Mouse (Mus musculus) midbrain, embryonic 11.5 days (tissue): ENCODE measurements at regions not wholly inside any gene's neighbourhood (a gene's known extent, or its start where the extent isn't known, plus 50 kb on each side); places are given as distances from the start of the nearest gene placed in this dataset.

Experiments used
- ATAC-seq: fragments of 200-750 bp; cut with Nextera tagmentation; 2 replicates; pipeline ENCODE4 v1.8.0; 2017; ENCODE audit warnings: moderate TSS enrichment, moderate library complexity; ENCODE audit not compliant: low FRiP score
- DNase-seq: peaks from one replicate; pipeline ENCODE4 v3.0.0; 2015; ENCODE audit warnings: low spot score; ENCODE audit errors: missing footprints
- H3K27ac ChIP-seq: fragments of 300-500 bp; sonication (generic); 2 replicates; pipeline ENCODE4 v1.5.1; 2014; ENCODE audit warnings: low read depth, low read length
- H3K27me3 ChIP-seq: fragments of 300-500 bp; sonication (generic); 2 replicates; pipeline ENCODE4 v1.6.1; 2014; ENCODE audit warnings: mild to moderate bottlenecking, low read length, moderate library complexity, mixed read lengths; ENCODE audit not compliant: control insufficient read depth, insufficient read depth
- H3K36me3 ChIP-seq: fragments of 300-500 bp; sonication (generic); 2 replicates; pipeline ENCODE4 v1.6.1; 2014; ENCODE audit warnings: mild to moderate bottlenecking, low read length, moderate library complexity, mixed read lengths; ENCODE audit not compliant: control insufficient read depth, insufficient read depth
- H3K4me1 ChIP-seq: fragments of 300-500 bp; sonication (generic); 2 replicates; pipeline ENCODE4 v1.6.1; 2014; ENCODE audit warnings: low read length; ENCODE audit not compliant: control insufficient read depth, insufficient read depth
- H3K4me2 ChIP-seq: fragments of 300-500 bp; sonication (generic); 2 replicates; pipeline ENCODE4 v1.6.1; 2014; ENCODE audit warnings: mild to moderate bottlenecking, moderate library complexity
- H3K4me3 ChIP-seq: fragments of 300-500 bp; sonication (generic); 2 replicates; pipeline ENCODE4 v1.5.1; 2014; ENCODE audit warnings: low read depth, low read length
- H3K9ac ChIP-seq: fragments of 300-500 bp; sonication (generic); 2 replicates; pipeline ENCODE4 v1.6.1; 2014; ENCODE audit warnings: low read length
- H3K9me3 ChIP-seq: fragments of 300-500 bp; sonication (generic); 2 replicates; pipeline ENCODE4 v1.6.1; 2016; ENCODE audit warnings: low read length; ENCODE audit not compliant: control insufficient read depth
- whole genome bisulfite sequencing: fragments of 180-500 bp; shearing (Covaris S2); extraction: QIAGEN DNeasy Blood & Tissue Kit; methylation state at CpG from one replicate; pipeline ENCODE4 v1.1.7; 2014; 5-methylcytosine and 5-hydroxymethylcytosine counted together

- no peaks in the 10 kb centered on the region for H3K36me3 ChIP-seq
- DNase-seq (peak; percentile 95), ATAC-seq (peak; percentile 96)
- 42% methylated on average over 25 of the region's 25 CpGs for WGBS
- H3K27me3 ChIP-seq = no peaks in the 10 kb centered on the region
- peak overlapping the region; percentile 13 for H3K4me3 ChIP-seq
- H3K4me2 ChIP-seq = peak overlapping the region; percentile 44
- peaks cover 10% of the 10 kb centered on the region for H3K4me1 ChIP-seq
- no peaks in the 10 kb centered on the region for H3K9me3 ChIP-seq
- H3K27ac ChIP-seq = peak overlapping the region; percentile 78
- H3K9ac ChIP-seq = peak overlapping the region; percentile 49
These were observed 83.9 kb upstream of the Zfp366 start for GRCm38 (mm10) chr13:99100430-99101409.

DNA sequence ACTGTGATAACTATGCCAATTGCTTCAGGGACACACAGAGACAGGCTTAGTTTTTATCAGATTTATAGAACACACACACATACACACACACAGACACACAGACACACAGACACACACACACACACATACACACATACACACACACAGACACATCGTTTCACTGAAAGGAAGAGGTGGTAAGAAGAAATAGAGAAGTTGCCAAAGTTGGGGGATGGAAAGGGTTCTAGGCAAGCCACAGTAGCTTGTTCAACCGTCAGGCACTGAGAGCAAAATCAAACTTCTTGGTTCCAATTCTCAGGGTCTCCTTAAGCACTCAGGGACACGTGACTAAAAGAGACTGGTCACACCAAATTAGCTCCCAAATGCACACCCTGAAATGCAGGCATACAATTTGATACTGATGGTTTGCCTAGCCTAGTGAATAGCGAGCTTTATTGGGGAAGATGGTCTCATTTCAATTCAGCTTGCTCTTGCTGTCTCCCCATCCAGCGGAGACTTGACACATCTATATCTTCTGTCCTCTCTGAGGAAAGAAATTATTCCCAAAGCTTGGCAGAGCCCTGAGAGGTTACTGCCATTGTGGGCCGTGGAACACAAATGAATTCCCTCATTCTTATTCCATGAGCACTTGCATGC, 84.7 kb upstream of the Zfp366 start:
- Histone ChIP-seq H3K4me1 (peaks cover 10% of the 10 kb centered on the region), H3K27me3 (no peaks in the 10 kb centered on the region), H3K4me2 (peak overlapping the region; percentile 44), H3K27ac (peak overlapping the region; percentile 78), H3K9me3 (no peaks in the 10 kb centered on the region), H3K4me3 (peak overlapping the region; percentile 13; the same call in 1 of the 2 replicates), H3K36me3 (no peaks in the 10 kb centered on the region), H3K9ac (peak overlapping the region; percentile 32; the same call in 1 of the 2 replicates)
- ATAC-seq (peak; percentile 61), DNase-seq (peak; percentile 84)
- 52% methylated on average over 6 of the region's 6 CpGs for WGBS

GRCm38 (mm10) chr13:99099226-99099625, 85.4 kb upstream of the Zfp366 start:
- H3K27ac ChIP-seq = no peak overlapping the region
- no peaks in the 10 kb centered on the region for H3K27me3 ChIP-seq
- H3K4me3 ChIP-seq = no peak overlapping the region
- peaks cover 10% of the 10 kb centered on the region for H3K4me1 ChIP-seq
- H3K4me2 ChIP-seq = no peak overlapping the region
- 90% methylated on average over 7 of the region's 7 CpGs for WGBS
- DNase-seq = no peak
- no peak overlapping the region for H3K9ac ChIP-seq
- no peaks in the 10 kb centered on the region for H3K36me3 ChIP-seq
- ATAC-seq = no peak
- no peaks in the 10 kb centered on the region for H3K9me3 ChIP-seq

DNA sequence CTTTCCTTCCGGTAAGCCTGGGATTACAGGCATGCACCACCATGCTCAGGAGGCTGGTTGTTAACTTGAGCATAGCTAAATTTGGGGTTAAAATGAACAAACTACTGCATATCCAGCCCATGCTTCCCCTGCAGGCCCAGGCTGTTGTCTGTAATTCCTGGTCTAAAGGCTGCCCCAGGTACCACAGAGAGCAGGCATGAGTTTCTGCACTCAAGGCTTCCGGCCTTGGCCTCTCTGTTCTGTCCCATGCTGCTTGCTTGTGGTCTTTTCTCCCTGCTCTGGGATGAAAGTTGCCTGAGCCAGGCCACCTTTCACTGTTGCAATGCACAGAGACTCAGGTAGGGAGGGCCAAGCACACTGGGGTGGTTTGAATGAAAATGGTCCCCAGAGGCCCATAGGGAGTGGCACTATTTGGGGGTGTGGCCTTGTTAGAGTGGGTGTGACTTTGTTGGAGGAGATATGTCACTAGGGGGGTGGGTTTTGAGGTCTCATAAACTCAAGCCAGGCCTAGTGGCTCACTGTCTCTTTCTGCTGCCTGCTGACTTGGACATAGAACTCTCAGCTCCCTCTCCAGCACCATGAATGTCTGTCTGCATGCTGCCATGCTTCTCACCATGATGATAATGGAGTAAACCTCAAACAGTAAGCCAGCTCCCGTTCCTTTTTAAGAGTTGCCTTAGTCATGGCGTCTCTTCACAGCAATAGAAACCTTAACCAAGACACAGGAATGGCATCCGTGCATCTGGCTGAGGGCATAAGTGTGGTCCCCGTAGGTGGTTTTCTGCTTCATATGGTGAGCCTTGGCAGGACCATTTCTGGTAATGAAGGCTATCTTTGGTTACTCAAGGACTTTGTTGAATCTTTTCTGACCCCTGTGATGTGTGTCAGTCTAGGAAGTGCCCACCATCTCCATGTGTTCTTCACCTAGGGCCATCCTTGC, 86.7 kb upstream of the Zfp366 start:
- Histone ChIP-seq H3K36me3 (no peaks in the 10 kb centered on the region), H3K9me3 (no peaks in the 10 kb centered on the region), H3K27ac (no peak overlapping the region), H3K4me3 (no peak overlapping the region), H3K9ac (no peak overlapping the region), H3K4me2 (no peak overlapping the region), H3K4me1 (peaks cover 10% of the 10 kb centered on the region), H3K27me3 (no peaks in the 10 kb centered on the region)
- ATAC-seq = no peak
- DNase-seq = peak; percentile 72
- 92% methylated on average over 6 of the region's 6 CpGs for WGBS

- no peaks in the 10 kb centered on the region for H3K36me3 ChIP-seq
- peak; percentile 57 for DNase-seq
- no peak overlapping the region for H3K27ac ChIP-seq
- no peak for ATAC-seq
- no peaks in the 10 kb centered on the region for H3K27me3 ChIP-seq
- H3K4me2 ChIP-seq = no peak overlapping the region
- 94% methylated on average over 6 of the region's 6 CpGs for WGBS
- H3K4me3 ChIP-seq = no peak overlapping the region
- H3K4me1 ChIP-seq = peaks cover 14% of the 10 kb centered on the region
- no peak overlapping the region for H3K9ac ChIP-seq
- H3K9me3 ChIP-seq = no peaks in the 10 kb centered on the region
These were observed 87.8 kb upstream of the Zfp366 start for GRCm38 (mm10) chr13:99096837-99097236.

DNA sequence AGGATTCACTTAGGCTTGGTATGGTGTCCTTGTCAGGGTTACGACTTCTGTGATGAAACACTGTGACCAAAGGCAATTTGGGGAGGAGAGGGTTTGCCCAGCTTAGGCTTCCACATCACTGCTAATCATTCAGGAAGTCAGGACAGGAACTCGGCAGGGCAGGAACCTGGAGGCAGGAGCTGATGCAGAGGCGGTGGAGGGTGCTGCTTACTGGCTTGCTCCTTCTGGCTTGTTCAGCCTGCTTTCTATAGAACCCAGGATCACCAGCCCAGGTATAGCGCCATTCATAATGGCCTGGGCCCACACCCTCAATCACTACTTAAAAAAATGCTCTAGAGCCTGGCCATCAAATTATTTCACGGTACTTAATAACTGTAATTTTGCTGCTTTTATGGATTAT, 89.6 kb upstream of the Zfp366 start:
- Histone ChIP-seq H3K27me3 (no peaks in the 10 kb centered on the region), H3K27ac (no peak overlapping the region), H3K4me2 (no peak overlapping the region), H3K36me3 (no peaks in the 10 kb centered on the region), H3K9ac (no peak overlapping the region), H3K9me3 (no peaks in the 10 kb centered on the region), H3K4me1 (peaks cover 6% of the 10 kb centered on the region), H3K4me3 (no peak overlapping the region)
- DNase-seq (peak; percentile 60), ATAC-seq (no peak)
- WGBS = 89% methylated on average over 5 of the region's 5 CpGs

GRCm38 (mm10) chr13:99094221-99094620, 90.4 kb upstream of the Zfp366 start:
- Histone ChIP-seq H3K4me3 (no peak overlapping the region), H3K36me3 (no peaks in the 10 kb centered on the region), H3K27ac (no peak overlapping the region), H3K4me2 (no peak overlapping the region), H3K9me3 (no peaks in the 10 kb centered on the region), H3K4me1 (peaks cover 4% of the 10 kb centered on the region), H3K9ac (no peak overlapping the region), H3K27me3 (no peaks in the 10 kb centered on the region)
- ATAC-seq = no peak
- DNase-seq = peak; percentile 65
- WGBS = 90% methylated on average over 5 of the region's 5 CpGs

DNA sequence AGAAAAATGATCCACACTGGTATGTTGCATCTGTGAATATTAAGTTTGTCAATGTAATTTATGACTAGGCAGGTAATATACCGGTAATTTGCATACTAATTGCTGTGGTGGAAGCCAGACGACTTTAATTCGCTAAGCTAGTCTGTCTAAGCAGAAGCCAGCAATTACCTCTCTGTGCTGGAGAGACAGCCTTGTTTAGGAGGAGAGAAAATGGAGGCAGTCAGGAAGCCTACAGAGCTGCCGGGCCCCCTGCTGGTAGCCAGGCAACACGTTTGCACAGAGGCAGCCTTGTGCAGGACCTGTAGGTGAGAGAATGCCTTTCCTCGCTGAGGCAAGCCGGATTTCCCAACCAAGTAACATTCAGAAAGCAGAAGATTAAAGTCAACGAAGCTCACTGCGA, 91.4 kb upstream of the Zfp366 start:
- peak; percentile 90 for DNase-seq
- Histone ChIP-seq H3K4me3 (no peak overlapping the region), H3K9ac (no peak overlapping the region), H3K27ac (no peak overlapping the region), H3K27me3 (no peaks in the 10 kb centered on the region), H3K4me2 (no peak overlapping the region), H3K4me1 (peaks cover 4% of the 10 kb centered on the region), H3K9me3 (no peaks in the 10 kb centered on the region), H3K36me3 (no peaks in the 10 kb centered on the region)
- WGBS = 14% methylated on average over 9 of the region's 9 CpGs
- ATAC-seq = peak; percentile 84
